Mouse (Mus musculus) kidney, adult 2 months (tissue): ENCODE results near the gene Riox1. TPM values are rescaled to one million over a fixed set of nuclear protein-coding genes. Genes with fewer than 3 reads are reported as not detected.

ENCODE experiments used
- DNase-seq: peaks from one replicate; pipeline ENCODE4 v3.0.0; 2021
- H3K27ac ChIP-seq: fragments of 200-500 bp; 2 replicates; pipeline ENCODE4 v1.5.1; 2012; ENCODE audit warnings: low read depth, low read length, control low read depth, inconsistent platforms; ENCODE audit not compliant: insufficient read depth
- H3K27me3 ChIP-seq: fragments of 200-500 bp; replicated peaks from 2 replicates; pipeline ENCODE4 v1.6.1; 2012; ENCODE audit warnings: mild to moderate bottlenecking, moderate library complexity, low read length, inconsistent platforms; ENCODE audit not compliant: control insufficient read depth, insufficient read depth
- H3K36me3 ChIP-seq: fragments of 200-500 bp; 2 replicates; pipeline ENCODE4 v1.6.1; 2012; ENCODE audit warnings: mild to moderate bottlenecking, moderate library complexity, low read length, inconsistent platforms; ENCODE audit not compliant: control insufficient read depth, insufficient read depth
- H3K4me1 ChIP-seq: fragments of 200-500 bp; 2 replicates; pipeline ENCODE4 v1.6.1; 2011; ENCODE audit warnings: low read length; ENCODE audit not compliant: control insufficient read depth, insufficient read depth
- H3K4me3 ChIP-seq: fragments of 200-500 bp; 2 replicates; pipeline ENCODE4 v1.5.1; 2011; ENCODE audit warnings: mild to moderate bottlenecking, low read depth, low read length, control low read depth; ENCODE audit not compliant: insufficient read depth
- CTCF ChIP-seq: fragments of 200-500 bp; conservative IDR thresholded peaks from 2 replicates; pipeline ENCODE4 v1.5.1; 2011; ENCODE audit warnings: low read depth, mild to moderate bottlenecking, control low read depth, low read length, moderate library complexity, mixed read lengths; ENCODE audit not compliant: insufficient read depth, insufficient read length
- POLR2A ChIP-seq: fragments of 200-500 bp; IDR thresholded peaks from one replicate; pipeline ENCODE4 v1.6.1; 2011; ENCODE audit warnings: low read depth, low read length, control low read depth
- WGBS: fragments of 180-500 bp; shearing (Covaris S2); methylation state at CpG from one replicate; pipeline ENCODE4 v1.1.7; 2018; 5-methylcytosine and 5-hydroxymethylcytosine counted together
- polyA plus RNA-seq: library from polyadenylated mRNA; depleted of rRNA; stranded (reverse); fragments of >200 nt; gene quantifications from 2 replicates; pipeline ENCODE4 v1.2.3, GENCODE M21; 2012

Riox1 gene
- polyA plus RNA-seq, 1 experiment = 5.7 TPM

DNA sequence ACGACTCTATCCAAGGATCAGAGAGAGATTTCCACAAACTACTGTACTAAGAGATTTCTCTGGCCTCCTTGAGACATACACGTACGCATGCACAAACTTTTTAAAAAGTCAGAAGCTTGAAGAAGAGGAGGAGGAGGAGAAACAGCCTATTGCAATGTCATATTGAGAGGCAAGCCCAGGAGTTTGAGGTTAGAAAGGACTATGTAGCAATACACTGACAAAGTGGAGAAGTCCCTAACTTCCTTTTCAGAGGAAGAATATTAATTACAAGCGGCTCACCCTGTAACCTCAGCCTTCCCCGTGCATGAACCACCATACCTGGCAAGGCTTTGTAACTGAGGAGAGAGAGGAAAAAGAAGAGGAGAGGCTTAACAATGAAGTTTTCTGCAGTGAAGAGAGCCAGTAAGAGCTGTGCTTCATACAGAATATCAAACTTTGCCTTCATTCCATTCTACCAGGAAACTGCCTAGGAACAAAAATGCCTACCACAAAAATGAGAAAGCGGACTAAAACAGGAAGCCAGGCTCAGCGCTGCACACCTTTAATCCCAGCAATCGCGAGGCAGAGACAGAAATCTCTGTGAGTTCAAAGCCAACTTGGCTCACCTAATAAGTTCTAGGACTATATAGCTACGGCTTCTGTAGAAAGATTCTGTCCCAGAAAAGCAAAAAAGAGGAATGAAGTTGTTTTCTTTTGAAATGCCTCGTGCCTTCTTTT is 474 bp upstream of the Riox1 start:
- WGBS = 23% methylated on average over 11 of the region's 11 CpGs
- DNase-seq = no peak
- TF ChIP-seq POLR2A (no peak), CTCF (no peak)
- H3K27me3 ChIP-seq = no peaks in the 10 kb centered on the region
- H3K4me3 ChIP-seq = peak overlapping the region; percentile 81
- peak overlapping the region; percentile 71; the same call in 1 of the 2 replicates for H3K27ac ChIP-seq
- H3K4me1 ChIP-seq = peaks cover 9% of the 10 kb centered on the region; the same call in 1 of the 2 replicates
- H3K36me3 ChIP-seq = no peaks in the 10 kb centered on the region

DNA sequence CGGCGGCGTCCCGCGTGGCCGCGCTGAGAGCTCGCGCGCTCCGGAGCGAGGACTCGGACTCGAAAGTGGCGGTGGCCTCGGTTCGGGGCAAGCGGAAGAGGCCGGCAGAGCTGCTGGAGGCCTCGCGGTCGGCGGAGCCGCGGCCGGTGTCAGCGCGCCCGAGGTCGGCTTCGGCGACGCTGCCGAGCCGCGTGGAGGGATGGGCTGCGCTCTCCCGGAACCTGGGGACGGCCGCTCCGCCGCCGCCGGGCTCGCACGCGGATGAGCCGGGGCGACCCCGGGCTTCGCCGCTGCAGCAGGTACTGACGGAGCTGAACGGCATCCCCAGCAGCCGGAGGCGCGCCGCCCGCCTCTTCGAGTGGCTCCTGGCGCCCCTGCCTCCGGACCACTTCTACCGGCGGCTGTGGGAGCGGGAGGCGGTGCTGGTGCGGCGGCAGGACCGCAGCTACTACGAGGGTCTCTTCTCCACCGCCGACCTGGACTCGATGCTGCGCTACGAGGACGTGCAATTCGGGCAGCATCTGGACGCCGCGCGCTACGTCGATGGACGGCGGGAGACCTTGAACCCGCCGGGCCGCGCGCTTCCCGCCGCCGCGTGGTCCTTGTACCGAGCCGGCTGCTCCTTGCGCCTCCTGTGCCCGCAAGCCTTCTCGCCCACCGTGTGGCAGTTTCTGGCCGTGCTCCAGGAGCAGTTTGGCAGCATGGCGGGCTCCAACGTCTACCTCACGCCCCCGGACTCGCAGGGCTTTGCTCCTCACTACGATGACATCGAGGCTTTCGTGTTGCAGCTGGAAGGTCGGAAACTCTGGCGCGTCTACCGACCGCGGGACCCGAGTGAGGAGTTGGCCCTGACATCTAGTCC is 663 bp downstream of the Riox1 start:
- Histone ChIP-seq H3K36me3 (no peaks in the 10 kb centered on the region), H3K27me3 (no peaks in the 10 kb centered on the region), H3K4me1 (peaks cover 9% of the 10 kb centered on the region; the same call in 1 of the 2 replicates), H3K4me3 (peak overlapping the region; percentile 81), H3K27ac (peak overlapping the region; percentile 54)
- TF ChIP-seq POLR2A (no peak), CTCF (no peak)
- DNase-seq = no peak
- WGBS = under 1% methylated on average over 116 of the region's 116 CpGs

DNA sequence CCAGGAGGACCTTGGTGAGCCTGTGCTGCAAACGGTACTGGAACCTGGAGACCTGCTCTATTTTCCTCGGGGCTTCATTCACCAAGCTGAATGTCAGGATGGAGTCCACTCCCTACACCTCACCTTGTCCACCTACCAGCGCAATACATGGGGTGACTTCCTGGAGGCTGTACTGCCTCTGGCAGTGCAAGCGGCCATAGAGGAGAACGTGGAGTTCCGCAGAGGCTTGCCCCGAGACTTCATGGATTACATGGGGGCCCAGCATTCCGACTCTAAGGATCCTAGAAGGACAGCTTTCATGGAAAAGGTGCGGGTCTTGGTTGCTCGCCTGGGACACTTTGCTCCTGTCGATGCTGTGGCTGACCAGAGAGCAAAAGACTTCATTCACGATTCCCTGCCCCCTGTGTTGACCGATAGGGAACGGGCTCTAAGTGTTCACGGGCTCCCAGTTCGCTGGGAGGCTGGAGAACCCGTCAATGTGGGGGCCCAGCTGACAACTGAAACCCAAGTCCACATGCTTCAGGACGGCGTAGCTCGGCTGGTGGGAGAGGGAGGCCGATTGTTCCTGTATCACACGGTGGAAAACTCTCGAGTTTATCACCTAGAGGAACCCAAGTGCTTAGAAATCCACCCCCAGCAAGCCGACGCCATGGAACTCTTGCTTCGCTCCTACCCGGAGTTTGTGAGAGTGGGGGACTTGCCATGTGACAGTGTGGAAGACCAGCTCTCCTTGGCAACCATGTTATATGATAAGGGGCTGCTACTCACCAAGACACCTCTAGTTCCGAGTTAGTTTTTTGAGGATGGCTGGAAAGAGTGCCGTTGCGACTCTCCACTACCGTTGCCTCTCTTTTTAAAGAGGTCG is 1.5 kb downstream of the Riox1 start:
- no peaks in the 10 kb centered on the region for H3K36me3 ChIP-seq
- H3K4me3 ChIP-seq = peak overlapping the region; percentile 81
- TF ChIP-seq CTCF = no peak
- TF ChIP-seq POLR2A = no peak
- H3K27ac ChIP-seq = no peak overlapping the region
- no peaks in the 10 kb centered on the region for H3K27me3 ChIP-seq
- WGBS = 67% methylated on average over 32 of the region's 32 CpGs
- DNase-seq = no peak
- H3K4me1 ChIP-seq = peaks cover 9% of the 10 kb centered on the region; the same call in 1 of the 2 replicates

DNA sequence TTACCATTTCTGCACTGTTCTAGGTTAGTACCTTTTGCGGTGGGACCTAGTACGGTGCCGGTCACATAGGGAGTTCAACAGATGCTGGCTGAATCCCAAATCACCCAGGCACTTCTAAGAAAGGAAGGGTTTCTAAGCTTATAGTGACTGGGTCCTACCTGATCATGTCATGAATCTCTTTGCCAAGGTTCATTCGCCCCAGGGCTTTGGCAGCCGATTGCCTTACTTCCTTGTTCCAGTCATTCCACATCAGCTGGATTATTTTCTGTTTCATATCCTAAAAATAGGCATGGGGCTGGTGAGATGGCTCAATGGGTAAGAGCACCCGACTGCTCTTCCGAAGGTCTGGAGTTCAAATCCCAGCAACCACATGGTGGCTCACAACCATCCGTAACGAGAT is 7.9 kb downstream of the Riox1 start:
- Histone ChIP-seq H3K4me1 (no peaks in the 10 kb centered on the region), H3K36me3 (no peaks in the 10 kb centered on the region), H3K27me3 (no peaks in the 10 kb centered on the region), H3K27ac (no peak overlapping the region), H3K4me3 (no peak overlapping the region)
- TF ChIP-seq POLR2A (no peak), CTCF (no peak)
- no peak for DNase-seq
- 79% methylated on average over 9 of the region's 9 CpGs for WGBS

DNA sequence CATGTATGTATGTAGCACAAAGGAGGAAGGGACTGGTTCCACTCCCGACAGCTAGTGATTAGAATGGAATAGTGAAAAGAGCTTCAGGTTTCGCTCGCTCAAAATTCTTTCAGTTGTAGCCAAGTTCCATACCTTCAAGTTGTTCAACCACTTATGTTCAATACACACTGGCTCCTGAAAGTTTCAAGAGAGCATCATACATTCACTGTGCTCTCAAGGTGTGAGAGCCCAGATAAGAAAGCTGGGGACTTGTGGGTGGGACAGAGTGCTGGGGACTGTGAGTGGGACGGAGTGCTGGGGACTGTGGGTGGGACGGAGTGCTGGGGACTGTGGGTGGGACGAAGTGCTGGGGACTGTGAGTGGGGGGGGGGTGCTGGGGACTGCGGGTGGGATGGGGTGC is 14.8 kb downstream of the Riox1 start:
- TF ChIP-seq CTCF (no peak), POLR2A (no peak)
- H3K4me3 ChIP-seq = no peak overlapping the region
- no peak overlapping the region for H3K27ac ChIP-seq
- H3K36me3 ChIP-seq = no peaks in the 10 kb centered on the region
- no peak for DNase-seq
- 90% methylated on average over 7 of the region's 7 CpGs for WGBS
- H3K27me3 ChIP-seq = no peaks in the 10 kb centered on the region
- no peaks in the 10 kb centered on the region for H3K4me1 ChIP-seq

DNA sequence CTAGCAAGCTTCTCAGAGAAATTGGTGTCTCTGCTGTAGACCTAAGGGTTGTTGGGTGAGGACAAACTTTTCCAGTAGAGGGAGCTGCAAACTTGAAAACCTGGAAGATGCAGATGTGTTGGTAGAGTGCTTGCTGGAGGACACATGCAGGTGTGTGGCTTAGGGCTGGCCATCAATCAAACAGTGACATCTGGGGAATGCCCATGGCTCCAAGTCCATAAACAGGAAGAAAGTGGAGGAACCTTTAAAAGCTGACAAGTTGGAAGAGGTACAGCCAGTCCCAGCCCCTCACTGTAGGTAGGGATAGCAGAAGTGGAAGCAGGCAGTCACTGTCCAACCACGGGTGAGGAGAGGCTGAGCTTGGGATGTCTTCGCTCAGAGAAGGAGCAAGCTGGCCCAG is 21.7 kb downstream of the Riox1 start:
- Histone ChIP-seq H3K4me3 (no peak overlapping the region), H3K36me3 (no peaks in the 10 kb centered on the region), H3K4me1 (no peaks in the 10 kb centered on the region), H3K27ac (no peak overlapping the region), H3K27me3 (no peaks in the 10 kb centered on the region)
- DNase-seq = peak; percentile 86
- TF ChIP-seq CTCF (peak; percentile 70), POLR2A (no peak)
- WGBS = 51% methylated on average over 2 of the region's 2 CpGs

DNA sequence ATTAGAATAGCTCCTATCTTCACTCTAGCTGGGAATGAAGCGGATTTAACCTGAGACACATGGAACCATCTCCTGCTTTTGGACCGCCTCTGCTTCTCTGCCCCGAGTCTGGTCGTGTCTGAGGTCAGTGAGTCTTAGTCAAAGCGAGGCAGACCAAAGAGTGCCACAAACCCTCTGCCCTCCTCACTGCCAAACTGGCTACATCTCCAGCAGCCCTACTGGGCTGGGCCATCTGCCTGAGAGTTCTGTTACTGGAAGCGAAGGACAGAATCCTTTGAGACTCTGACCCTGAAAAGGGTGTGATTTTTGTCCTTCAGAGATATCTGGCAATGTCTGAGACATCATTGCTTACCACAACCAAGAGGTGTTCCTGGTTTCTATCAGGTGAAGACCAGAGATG is 28.5 kb downstream of the Riox1 start:
- Histone ChIP-seq H3K27me3 (no peaks in the 10 kb centered on the region), H3K4me3 (no peak overlapping the region), H3K27ac (no peak overlapping the region), H3K4me1 (peaks cover 10% of the 10 kb centered on the region; the same call in 1 of the 2 replicates), H3K36me3 (no peaks in the 10 kb centered on the region)
- DNase-seq = no peak
- 87% methylated on average over 6 of the region's 6 CpGs for WGBS
- TF ChIP-seq POLR2A = no peak
- no peak for TF ChIP-seq CTCF
